Mouse (Mus musculus): ENCODE measurements at regions not wholly inside any gene's neighbourhood (a gene's known extent, or its start where the extent isn't known, plus 50 kb on each side); places are given as distances from the start of the nearest gene placed in this dataset.

- no peak for TF ChIP-seq CHD2 (IDR thresholded peaks at IDR 0.05; ENCODE audit: low read depth, low read length)
- TF ChIP-seq ZNF384 (IDR thresholded peaks at IDR 0.05; ENCODE audit: low read depth, low read length): no peak
These were observed 323.6 kb upstream of the Zmiz1 start for GRCm38 (mm10) chr14:25135371-25135770.
